Mouse (Mus musculus) retina, postnatal 7 days (tissue): ENCODE measurements around the gene Hmox1.

Source experiments
- DNase-seq: peaks from one replicate; pipeline ENCODE4 v3.0.0-alpha.2; 2012; ENCODE audit warnings: low read depth, low spot score

Gene Hmox1

DNA sequence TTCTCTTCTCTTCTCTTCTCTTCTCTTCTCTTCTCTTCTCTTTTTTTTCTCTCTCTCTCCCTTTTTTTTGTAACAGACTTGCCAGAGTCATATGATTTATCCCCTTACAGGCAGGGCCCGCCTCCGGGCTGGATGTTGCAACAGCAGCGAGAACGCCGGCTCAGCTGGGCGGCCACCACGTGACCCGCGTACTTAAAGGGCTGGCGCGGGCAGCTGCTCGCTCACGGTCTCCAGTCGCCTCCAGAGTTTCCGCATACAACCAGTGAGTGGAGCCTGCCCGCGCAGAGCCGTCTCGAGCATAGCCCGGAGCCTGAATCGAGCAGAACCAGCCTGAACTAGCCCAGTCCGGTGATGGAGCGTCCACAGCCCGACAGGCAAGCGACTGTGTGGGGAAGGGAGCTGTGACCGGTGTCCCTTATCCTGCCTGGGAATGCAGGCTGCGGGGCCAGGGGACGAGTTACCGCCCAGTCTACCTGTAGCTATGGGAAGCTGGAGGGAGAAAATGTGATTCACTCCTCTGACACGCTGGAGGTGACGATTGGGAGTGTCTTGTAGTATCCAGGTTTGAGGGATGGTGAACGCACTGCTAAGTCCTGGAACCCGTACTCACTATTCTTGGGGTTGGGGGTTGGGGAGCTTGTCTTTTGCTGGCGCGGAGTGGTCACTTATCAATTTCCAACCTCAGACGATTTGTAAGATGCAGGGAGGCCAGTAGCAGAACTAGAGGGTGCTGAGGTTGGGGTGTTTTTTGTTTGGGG lies at the start of gene Hmox1:
Hmox1 (plus strand) TSS at position 223 of the 758 bp plus-strand sequence.
- DNase-seq = peak; percentile 62

DNA sequence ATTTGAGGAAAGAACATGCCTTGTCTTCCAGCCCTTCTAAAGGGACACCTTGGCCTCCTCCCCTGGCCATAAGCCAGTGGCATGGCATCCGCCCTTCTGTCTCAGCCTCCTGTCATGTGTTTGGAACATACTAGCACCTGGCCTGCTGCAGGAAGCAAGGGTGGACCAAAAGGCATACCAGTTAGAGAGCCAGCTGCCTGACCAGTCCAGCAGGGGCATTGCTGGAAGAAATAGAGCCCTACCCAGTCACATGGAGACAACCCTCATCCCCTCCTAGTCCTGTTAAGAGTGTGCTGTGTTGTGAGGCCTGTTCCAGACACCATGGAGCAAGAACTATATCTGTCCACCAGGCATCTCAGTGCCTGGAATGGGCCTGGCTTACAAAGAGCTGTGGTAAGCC lies 47.1 kb upstream of the Hmox1 start:
- DNase-seq = no peak

DNA sequence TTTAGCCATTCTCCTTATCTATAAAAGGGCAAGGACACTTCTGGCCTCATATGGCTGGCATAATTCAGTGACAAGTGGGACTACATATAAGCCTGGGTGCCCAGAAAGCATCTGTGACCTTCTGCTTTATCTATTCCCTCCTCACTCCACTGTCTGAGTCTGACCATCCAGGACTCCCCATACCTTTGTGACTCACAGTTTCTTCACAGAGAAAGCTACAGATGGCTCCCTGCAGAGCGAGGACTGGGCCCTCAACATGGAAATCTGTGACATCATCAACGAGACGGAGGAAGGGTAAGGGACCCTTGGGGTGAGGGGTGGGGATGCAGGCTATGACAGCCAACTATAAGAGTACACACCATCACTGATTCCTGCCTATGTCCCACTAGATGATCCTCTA lies 45.6 kb upstream of the Hmox1 start:
- DNase-seq = no peak

DNA sequence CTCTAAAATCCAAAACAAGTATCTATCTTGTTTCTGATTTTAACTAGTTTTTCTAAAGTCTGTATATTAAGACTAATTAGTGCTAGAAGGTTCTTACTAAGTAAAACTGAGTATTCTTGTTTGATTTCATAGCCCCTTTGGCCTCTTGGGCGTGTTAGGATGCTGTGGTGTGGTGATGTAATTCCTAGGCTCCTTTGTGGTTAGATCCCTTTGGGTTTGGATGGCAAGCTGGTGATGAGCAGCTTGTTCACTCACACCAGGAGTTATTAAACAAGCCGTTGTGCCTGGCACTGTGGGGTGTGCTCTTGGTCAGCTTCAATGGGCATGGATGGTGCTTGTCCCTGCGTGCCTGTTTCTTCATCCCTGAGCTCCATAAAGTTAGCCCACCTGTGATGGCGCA lies 40.1 kb upstream of the Hmox1 start:
- no peak for DNase-seq

DNA sequence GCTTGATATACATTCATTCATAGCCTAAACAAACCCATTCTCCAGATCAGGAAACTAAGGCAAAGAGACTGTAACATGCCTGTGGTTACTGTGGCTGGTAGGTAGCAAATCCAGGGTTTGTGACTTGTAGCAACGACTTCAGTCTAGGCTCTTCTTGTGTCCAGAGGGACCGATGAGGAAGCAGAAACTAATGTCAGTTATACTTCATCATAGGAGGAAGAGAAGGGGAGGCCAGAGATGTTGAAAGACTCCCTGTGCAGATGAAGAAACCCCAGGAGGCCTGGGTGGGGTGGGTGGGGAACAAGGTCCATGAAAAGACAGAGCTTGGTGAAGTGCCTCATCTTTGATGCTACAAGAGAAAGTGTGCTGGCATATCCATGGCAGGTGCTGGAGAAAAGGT lies 37.7 kb upstream of the Hmox1 start:
- DNase-seq = no peak

DNA sequence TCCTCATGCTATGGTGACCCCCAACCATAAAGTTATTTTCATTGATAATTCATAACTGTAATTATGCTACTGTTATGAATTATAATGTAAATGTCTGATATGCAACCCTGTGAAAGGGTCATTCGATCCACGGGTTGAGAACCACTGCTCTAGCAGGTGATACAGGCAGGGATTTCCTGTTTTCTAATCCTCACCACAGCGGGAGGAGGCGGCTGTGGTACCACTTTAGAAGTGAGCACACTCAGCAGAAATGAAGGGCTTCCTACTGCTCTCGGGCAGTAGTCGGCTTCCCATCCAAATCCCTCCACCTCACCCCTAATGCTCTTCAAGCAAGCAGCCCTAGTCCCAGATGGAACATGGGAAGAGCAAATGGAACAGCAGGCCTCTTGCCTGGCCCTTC lies 33.4 kb upstream of the Hmox1 start:
- no peak for DNase-seq

DNA sequence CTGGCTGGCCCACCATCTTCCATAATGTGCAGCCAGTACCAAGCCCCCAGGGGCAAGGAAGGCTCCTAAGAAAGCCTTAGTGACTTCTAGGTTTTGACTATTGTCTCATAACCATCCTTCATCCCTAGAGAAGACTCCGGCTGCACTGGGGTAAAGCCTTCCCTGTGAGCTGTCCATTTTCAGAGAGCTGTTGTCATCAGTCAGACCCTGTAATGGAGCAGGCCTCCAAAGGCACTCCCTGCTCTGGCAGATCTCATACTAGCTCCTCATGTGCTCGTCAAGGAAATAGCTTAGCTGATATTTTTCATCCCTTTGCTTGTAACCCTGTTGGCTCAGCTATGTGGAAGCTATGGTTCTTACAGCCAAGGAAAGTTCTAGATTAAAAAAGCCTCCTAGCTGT lies 32.6 kb upstream of the Hmox1 start:
- DNase-seq = no peak

DNA sequence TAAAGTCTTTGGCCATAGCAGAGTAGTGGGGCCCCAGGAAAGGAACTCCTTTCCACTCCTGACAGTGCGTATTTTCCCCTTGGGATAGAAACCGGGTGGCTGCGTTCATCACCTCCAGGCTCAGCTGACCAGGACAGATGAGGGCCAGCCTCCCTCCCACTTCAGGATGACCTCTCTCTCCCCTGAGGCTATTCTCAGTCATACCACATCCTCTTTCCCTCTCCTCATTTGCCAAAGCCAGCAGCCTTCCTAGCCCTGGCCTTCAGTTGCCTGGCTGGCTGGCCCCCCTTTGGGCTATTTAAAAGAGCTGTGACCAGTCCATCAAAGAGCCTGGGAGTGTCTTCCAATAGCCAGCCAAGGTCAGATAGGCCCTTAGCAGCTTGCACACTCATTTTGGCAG lies 30.1 kb upstream of the Hmox1 start:
- DNase-seq = no peak

DNA sequence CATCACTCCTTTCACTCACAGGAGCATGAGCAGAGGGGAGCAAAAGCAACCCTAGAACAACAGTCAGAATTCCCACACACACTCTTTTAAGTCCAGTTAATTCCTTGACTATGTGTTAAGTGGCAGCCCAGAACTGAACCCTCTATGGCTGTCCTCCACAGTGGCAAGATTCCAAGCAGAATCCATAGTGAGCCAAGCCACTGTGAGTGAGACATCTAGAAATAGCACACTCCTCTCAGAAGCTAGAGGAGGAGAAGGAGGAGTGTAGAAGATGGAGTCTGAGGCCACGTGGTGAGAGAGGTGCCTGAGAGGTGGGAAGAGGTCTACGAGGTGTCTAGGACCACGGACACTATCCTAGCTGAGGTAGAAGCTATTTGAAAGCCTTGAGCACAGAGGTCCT lies 28.6 kb upstream of the Hmox1 start:
- no peak for DNase-seq

DNA sequence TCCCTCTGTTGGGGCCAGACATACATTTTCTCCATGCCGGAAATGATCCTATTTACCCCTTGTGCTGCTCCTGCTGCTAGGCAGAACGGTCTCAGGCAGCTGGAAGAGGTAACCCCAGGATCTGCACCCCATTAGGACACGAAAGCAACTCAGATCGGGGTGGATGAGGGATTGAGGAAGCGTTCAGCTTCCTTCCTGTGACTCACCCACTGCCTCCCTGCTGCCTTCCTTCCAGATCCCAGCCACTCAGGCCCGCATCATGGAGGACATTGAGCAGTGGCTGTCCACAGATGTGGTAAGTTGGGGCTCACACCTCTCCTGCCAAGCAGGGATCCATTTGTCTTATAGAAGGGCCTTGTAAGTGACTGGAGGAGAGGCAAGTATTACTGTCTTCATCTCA lies 26.1 kb upstream of the Hmox1 start:
- no peak for DNase-seq

DNA sequence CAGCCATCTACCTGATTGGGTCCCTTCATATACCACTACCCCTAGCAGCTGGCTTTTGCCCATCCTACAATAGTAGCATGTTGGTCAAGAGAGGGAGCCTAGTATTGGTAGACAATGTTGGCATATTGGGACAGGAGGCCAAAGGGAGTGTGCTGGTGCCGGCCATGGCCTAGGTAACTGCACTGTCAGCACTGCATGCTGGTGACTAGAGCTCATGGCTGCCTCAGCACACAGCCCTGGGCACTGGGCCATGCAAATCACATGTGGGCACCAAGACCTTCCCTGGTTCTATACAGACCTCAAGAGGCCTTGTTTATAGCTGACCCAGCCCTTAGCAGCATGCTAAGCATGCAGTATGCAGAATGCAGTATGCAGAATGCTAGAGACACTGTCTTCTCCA lies 23.1 kb upstream of the Hmox1 start:
- DNase-seq = no peak

DNA sequence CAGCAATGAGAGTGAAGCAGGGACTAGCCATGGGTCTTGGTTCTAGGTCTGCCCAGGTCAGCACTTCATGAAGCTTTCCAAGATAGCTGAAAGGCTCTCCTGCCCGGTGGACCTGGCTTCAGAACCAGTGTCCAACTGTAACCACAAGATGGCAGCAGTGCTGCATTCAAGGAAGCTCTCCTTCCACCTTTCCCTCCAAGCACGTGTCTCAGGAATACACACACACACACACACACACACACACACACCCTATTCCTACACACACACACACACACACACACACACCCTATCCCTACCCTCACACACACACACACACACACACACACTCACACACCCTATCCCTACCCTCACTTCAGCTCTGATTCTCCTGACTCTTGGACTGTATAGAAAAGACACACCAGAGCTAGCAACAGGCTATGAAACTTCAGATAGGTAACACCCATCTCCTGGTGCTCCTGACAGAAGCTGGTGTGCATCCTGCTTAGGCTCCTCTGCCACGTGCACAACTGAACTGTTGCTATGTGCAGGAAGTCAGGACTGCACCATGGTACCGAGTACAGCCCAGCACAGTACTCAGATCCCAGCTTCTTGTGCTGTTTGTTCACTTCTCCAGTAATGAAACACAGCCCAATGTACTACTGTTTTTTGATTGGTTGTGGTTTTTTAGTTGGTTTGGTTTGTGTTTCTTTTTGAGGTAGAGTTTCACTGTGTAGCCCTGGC lies 21.6 kb upstream of the Hmox1 start:
- peak; percentile 73 for DNase-seq

DNA sequence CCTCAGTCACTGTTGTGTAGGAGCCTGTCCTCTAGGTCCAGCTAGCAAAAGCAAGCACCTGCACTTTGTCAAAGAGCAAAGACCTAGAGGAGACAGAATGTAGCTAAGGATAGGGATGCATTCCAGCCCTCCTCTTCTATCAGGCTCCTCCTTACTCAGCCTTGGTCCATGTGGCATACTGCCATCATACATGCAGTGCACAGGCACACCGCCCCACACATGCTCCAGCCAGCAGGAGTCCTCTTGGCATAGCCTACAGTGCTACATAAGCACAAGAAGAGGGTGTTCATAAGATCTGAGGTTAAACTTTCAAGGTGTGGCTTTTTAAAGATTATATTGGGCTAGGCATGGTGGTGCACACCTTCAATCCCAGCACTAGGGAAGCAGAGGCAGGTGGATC lies 18.5 kb upstream of the Hmox1 start:
- DNase-seq = no peak

DNA sequence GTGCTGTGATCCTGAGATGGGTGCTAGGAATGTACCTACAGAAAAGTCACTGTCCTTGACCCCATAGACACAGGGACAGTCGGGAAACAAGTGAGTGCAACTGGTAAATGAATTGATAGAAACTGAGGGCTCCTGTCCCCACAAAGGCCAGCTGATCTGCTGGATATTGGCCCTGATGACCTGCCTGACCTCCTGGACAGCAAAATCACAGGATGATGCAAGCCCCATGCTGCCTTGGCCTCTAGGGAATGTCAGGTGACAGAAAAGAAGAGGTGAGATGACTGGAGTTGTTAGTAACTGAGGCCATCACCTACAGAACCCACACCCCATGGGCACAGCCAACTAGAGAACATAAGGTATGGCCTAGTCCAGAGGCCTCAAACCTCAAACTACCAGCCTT lies 15.2 kb upstream of the Hmox1 start:
- no peak for DNase-seq

DNA sequence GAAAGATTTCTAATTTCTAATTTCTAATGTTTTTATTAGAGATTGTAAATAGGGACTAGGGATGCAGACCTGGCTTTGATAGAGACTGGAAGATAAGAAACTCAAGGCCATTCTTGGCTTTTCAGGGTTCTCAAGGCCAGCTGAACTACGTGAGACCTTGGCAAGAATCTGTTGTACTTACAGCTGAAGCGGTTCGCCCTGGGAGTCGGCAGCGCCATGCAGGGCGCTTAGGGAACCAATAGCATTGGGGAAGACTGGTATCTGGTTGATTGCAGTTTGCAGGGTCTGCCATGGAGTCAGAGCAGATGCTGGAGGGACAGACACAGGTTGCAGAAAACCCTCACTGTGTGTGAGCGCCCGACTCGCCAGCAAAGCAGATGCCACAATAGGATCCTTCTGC lies 14.6 kb upstream of the Hmox1 start:
- DNase-seq = no peak

DNA sequence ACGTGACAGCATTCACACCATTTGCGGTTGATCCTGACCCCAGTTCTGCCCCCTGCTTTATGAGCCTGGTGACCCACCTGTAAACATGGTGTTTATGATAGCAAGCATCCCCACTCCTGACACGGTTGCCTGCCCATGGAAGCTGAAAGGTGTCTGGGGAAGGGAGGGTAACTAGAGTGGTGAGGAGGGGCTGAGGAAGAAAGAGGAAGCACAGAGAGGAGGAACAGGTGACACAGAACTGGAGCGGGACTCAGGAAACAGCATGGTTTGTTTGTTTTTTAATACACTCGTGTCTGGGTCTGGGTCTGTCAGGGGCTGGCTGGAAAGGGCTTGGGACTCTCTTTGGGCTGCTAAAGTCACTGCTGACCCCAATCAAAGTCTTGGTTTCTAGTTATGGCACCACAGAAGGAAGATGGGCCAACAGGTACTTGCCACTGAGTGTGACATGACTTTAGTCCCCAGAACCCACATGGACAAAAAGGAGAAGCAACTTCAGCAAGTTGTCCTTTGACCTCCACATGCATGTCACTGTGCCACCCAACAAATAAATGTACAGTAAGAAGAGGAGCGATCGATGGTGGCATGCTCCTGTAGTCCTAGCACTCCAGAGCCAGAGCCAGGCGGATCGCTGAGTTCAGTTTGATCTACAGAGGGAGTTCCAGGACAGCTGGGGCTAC lies 11.9 kb upstream of the Hmox1 start:
- no peak for DNase-seq

DNA sequence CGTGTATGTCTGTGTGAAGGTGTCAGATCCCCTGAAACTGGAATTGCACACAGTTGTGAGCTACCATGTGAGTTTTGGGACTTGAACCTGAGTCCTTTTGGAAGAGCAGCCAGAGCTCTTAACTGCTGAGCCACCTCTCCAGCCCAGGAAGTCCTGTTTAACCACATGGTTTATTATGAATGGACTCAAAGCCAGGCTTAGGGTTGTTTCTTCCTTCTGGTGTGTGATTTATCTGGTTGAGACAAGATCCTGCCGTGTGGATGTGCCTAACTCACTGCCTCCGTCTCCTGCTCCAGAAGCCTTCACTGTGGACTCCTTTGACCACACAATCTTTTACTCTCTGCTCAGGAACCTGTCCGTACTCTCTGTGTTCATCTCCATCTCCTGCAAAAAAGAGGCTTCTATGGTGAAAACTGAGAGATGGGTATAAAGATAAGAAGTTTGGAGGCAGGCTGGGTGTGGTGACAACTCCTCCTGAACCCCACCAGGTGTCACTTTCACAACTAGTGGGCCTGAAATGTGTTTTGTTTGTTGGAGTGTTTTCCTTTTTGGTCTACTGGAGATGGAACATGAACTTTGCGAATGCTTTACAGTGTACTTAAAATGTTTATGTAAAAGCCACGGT lies 11.1 kb upstream of the Hmox1 start:
- no peak for DNase-seq

DNA sequence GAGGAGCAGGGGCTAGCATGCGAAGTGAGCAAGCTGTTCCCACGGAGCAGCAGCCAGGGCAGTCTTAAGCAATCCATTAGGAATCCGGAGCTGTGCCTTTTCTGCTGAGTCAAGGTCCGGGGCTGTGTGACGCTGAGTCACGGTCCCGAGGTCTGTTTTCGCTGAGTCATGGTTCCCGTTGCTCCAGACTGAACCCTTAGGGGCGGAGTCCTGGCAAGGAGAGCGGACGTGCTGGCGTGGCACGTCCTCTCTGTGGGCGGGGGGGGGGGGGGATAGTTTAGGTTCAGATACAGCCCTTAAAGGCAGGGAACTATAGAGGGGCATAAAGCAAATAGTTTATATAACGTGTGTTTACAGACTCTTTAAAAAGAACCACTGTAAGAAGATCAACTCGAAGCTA lies 9.6 kb upstream of the Hmox1 start:
- peak; percentile 89 for DNase-seq

DNA sequence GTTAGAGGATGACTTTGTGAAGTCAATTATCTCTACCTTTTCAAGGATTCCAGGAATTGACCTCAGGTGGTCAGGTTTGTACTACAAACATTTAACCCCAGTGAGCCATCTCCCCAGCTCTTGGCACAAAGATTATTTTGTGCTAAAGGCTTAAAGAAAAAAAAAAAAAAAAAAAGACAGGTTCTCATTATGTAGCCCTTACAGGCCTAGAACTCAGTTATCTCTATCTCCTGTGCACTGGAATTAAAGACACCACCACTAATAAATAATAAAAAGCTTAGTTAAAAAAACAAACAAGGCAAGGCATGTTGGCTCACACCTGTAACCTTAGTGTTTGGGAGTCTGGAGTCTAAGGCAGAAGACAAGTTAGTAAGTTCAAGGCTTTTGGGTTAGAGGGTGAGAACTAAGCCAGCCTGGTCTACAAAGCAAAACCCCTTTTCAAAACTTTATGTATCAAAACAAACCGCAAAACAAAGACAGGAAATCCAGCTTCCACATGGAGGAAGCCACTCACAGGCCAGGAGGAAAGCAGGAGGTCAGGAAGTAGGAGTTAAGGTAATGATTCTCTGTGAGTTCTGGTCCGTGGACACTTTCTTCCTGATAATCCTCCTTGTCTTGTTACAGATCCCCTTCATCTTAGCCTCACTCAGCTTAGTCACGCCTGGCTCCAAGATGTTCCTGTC lies 8.9 kb upstream of the Hmox1 start:
- DNase-seq = no peak

DNA sequence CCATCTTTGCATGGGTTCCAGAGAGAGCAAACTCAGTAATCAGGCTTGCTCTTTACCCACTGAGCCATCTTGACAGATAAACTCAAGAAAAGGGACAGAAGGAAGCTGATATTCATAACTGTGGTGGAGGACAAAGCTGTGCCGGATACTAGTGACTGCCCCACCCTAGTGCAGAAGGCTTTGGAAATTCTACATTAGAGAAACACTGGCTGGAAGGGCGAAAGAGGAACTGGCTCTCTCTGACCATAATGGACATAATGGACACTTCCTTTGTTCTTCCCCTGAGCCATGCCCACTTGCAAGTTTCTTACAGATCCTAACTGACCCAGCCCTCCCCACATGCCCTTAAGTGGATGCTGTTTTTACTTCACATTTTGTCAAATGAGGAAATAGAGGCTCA lies 7.4 kb upstream of the Hmox1 start:
- no peak for DNase-seq

DNA sequence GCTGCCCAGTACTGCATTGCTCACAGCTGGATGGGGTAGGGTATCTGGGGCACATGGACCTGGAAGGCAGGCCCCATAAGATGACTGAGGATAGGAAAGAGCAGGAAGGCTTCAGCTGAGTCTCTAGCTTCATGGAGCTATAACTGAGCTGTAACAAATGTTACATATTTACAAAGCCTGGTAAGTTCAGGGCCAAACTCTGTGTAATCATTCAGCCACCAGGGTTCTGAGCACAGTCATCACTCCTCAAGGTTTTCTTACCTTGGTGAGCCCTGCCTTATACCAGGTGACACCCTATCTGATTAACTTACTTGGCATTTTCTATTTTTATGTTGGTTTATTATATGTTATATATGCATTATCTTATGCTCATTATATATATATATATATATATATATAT lies 6.3 kb upstream of the Hmox1 start:
- no peak for DNase-seq
